In the genomic region with DNA sequence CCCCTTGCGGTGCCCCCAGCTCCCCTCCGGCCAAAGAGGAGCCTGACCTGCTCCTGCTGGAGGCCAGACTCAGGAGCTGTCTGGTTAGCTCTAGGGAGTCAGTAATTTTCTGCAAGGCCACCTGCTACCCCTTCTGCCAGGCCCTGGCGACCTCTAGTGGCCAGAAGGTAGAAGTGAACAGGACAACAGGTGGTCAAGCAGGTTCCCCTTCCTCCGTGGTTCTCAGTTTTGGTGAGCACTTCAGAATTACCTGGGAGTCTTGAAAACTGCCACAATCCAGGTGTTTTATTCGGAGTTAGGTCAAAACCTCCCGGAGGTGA, we compare ENCODE assay signal across 8 mouse cellular contexts. TPM values are rescaled to one million over a fixed set of nuclear protein-coding genes. Genes with fewer than 3 reads are reported as not detected.
A peak's percentile ranks its signal among the peaks of the same experiment; 100 is the strongest.
DNase-seq lines count a peak whose midpoint lies in the region; ATAC-seq lines count a peak whose summit lies in the region.

No protein-coding gene starts in this region.

- 4% methylated on average over 6 of the region's 6 CpGs for WGBS in hindbrain, embryonic 10.5 days
- 4% methylated on average over 6 of the region's 6 CpGs for WGBS in hindbrain, embryonic 13.5 days
- WGBS in intestine, embryonic 16.5 days: 2% methylated on average over 6 of the region's 6 CpGs
- 2% methylated on average over 6 of the region's 6 CpGs for WGBS in midbrain, embryonic 13.5 days
- 4% methylated on average over 6 of the region's 6 CpGs for WGBS in stomach, embryonic 14.5 days

- ATAC-seq in hindbrain, embryonic 13.5 days (ENCODE audit: low FRiP score): no peak
- ATAC-seq in intestine, embryonic 16.5 days: peak; percentile 48
- peak; percentile 73 for ATAC-seq in midbrain, embryonic 13.5 days
- peak; percentile 69; the same call in 1 of the 2 replicates for ATAC-seq in stomach, embryonic 14.5 days (ENCODE audit: insufficient number of reproducible peaks, insufficient read depth, low FRiP score, low read depth)

- H3K4me3 ChIP-seq in hindbrain, embryonic 10.5 days: no peak overlapping the region
- no peak overlapping the region for H3K4me3 ChIP-seq in hindbrain, embryonic 13.5 days
- H3K4me3 ChIP-seq in intestine, embryonic 16.5 days (ENCODE audit: low read length): no peak overlapping the region
- no peak overlapping the region for H3K4me3 ChIP-seq in midbrain, embryonic 13.5 days (replicated peaks)
- H3K4me3 ChIP-seq in stomach, embryonic 14.5 days (ENCODE audit: low read depth, low read length): no peak overlapping the region

- H3K36me3 ChIP-seq in hindbrain, embryonic 10.5 days: no peaks in the 10 kb centered on the region
- no peaks in the 10 kb centered on the region for H3K36me3 ChIP-seq in hindbrain, embryonic 13.5 days
- H3K36me3 ChIP-seq in intestine, embryonic 16.5 days (ENCODE audit: control insufficient read depth, insufficient read depth, low read length): no peaks in the 10 kb centered on the region
- H3K36me3 ChIP-seq in midbrain, embryonic 13.5 days: no peaks in the 10 kb centered on the region
- no peaks in the 10 kb centered on the region for H3K36me3 ChIP-seq in stomach, embryonic 14.5 days (ENCODE audit: control insufficient read depth, insufficient read depth, low read length)

- peak; percentile 87 for DNase-seq in hindbrain, embryonic 10.5 days (ENCODE audit: low spot score)
- DNase-seq in cerebellum, postnatal 25 days: peak; percentile 76 to 82
- peak; percentile 82 for DNase-seq in gastrocnemius, adult 18-20 months (ENCODE audit: low spot score)
- peak; percentile 73 to 75 for DNase-seq in left cerebral cortex, postnatal 25 days (ENCODE audit: low spot score in 2 of 2)

- H3K27me3 ChIP-seq in hindbrain, embryonic 10.5 days (ENCODE audit: insufficient read depth, poor library complexity, severe bottlenecking): peaks cover 20% of the 10 kb centered on the region; the same call in 1 of the 2 replicates
- no peaks in the 10 kb centered on the region for H3K27me3 ChIP-seq in hindbrain, embryonic 13.5 days
- no peaks in the 10 kb centered on the region for H3K27me3 ChIP-seq in intestine, embryonic 16.5 days (replicated peaks; ENCODE audit: control insufficient read depth, insufficient read depth, low read length)
- no peaks in the 10 kb centered on the region for H3K27me3 ChIP-seq in midbrain, embryonic 13.5 days
- H3K27me3 ChIP-seq in stomach, embryonic 14.5 days (ENCODE audit: control insufficient read depth, insufficient read depth, low read length): no peaks in the 10 kb centered on the region

- H3K9me3 ChIP-seq in hindbrain, embryonic 10.5 days: no peaks in the 10 kb centered on the region
- no peaks in the 10 kb centered on the region for H3K9me3 ChIP-seq in hindbrain, embryonic 13.5 days
- H3K9me3 ChIP-seq in intestine, embryonic 16.5 days (ENCODE audit: control insufficient read depth, low read length): no peaks in the 10 kb centered on the region
- no peaks in the 10 kb centered on the region for H3K9me3 ChIP-seq in midbrain, embryonic 13.5 days
- no peaks in the 10 kb centered on the region for H3K9me3 ChIP-seq in stomach, embryonic 14.5 days (ENCODE audit: control insufficient read depth, low read depth, low read length)

- H3K4me2 ChIP-seq in hindbrain, embryonic 13.5 days: no peak overlapping the region
- H3K4me2 ChIP-seq in intestine, embryonic 16.5 days (ENCODE audit: low read depth, low read length): no peak overlapping the region
- no peak overlapping the region for H3K4me2 ChIP-seq in midbrain, embryonic 13.5 days (replicated peaks)
- H3K4me2 ChIP-seq in stomach, embryonic 14.5 days (replicated peaks; ENCODE audit: low read depth, low read length): no peak overlapping the region

- no peak overlapping the region for H3K9ac ChIP-seq in hindbrain, embryonic 13.5 days
- H3K9ac ChIP-seq in intestine, embryonic 16.5 days (ENCODE audit: low read depth, low read length): no peak overlapping the region
- no peak overlapping the region for H3K9ac ChIP-seq in midbrain, embryonic 13.5 days (replicated peaks)
- H3K9ac ChIP-seq in stomach, embryonic 14.5 days (replicated peaks; ENCODE audit: low read depth, low read length): no peak overlapping the region

- intact Hi-C loops in left cerebral cortex, postnatal 25 days (cut with DNase I): loop anchor here (1.0 kb wide), 1 partner anchor 214 kb away; no protein-coding TSS in a partner anchor

- peaks cover 26% of the 10 kb centered on the region for H3K4me1 ChIP-seq in hindbrain, embryonic 10.5 days (replicated peaks)
- H3K4me1 ChIP-seq in hindbrain, embryonic 13.5 days (replicated peaks): peaks cover 15% of the 10 kb centered on the region
- no peaks in the 10 kb centered on the region for H3K4me1 ChIP-seq in intestine, embryonic 16.5 days (ENCODE audit: control insufficient read depth, insufficient read depth, low read length)
- peaks cover 10% of the 10 kb centered on the region for H3K4me1 ChIP-seq in midbrain, embryonic 13.5 days (replicated peaks)
- H3K4me1 ChIP-seq in stomach, embryonic 14.5 days (ENCODE audit: control insufficient read depth, insufficient read depth, low read length): no peaks in the 10 kb centered on the region

- peak overlapping the region; percentile 79; the same call in 1 of the 2 replicates for H3K27ac ChIP-seq in hindbrain, embryonic 10.5 days
- no peak overlapping the region for H3K27ac ChIP-seq in hindbrain, embryonic 13.5 days
- H3K27ac ChIP-seq in intestine, embryonic 16.5 days (ENCODE audit: low read length): no peak overlapping the region
- H3K27ac ChIP-seq in midbrain, embryonic 13.5 days: no peak overlapping the region
- no peak overlapping the region for H3K27ac ChIP-seq in stomach, embryonic 14.5 days (ENCODE audit: low read length)

RNA-seq across cellular contexts. Expression of gene Zbtb16, which starts 24.5 kb away (rescaled TPM):
- polyA plus RNA-seq in hindbrain, embryonic 10.5 days (2016; fragmentation: Nextera tagmentation; extraction: Ambion mirVana): 22.6 and 35.6 TPM in 2 replicates
- 6.3 TPM in 2 replicates for polyA plus RNA-seq in hindbrain, embryonic 13.5 days (2015; fragmentation: Nextera tagmentation; extraction: Ambion mirVana)
- total RNA-seq in gastrocnemius, adult 18-20 months (2021): 100 to 1,000 TPM; 108 to 116 TPM
- 1.9 and 2.4 TPM in 2 replicates for polyA plus RNA-seq in intestine, embryonic 16.5 days (2015; fragmentation: Nextera tagmentation; extraction: Ambion mirVana)
- 10 to 100 TPM; 71.7 to 73.7 TPM for total RNA-seq in left cerebral cortex, postnatal 25 days (2021)
- 6.8 and 7.2 TPM in 2 replicates for polyA plus RNA-seq in midbrain, embryonic 13.5 days (2015; fragmentation: Nextera tagmentation; extraction: Ambion mirVana)
- 4.4 and 6.6 TPM in 2 replicates for polyA plus RNA-seq in stomach, embryonic 14.5 days (2014; fragmentation: Nextera tagmentation; extraction: Ambion mirVana)

RNA-seq across cellular contexts. Expression of gene Htr3a, which starts 50.4 kb away (rescaled TPM):
- polyA plus RNA-seq in hindbrain, embryonic 10.5 days (2016; fragmentation: Nextera tagmentation; extraction: Ambion mirVana): 2.7 and 7.7 TPM in 2 replicates
- 2.6 and 2.9 TPM in 2 replicates for polyA plus RNA-seq in hindbrain, embryonic 13.5 days (2015; fragmentation: Nextera tagmentation; extraction: Ambion mirVana)
- not detected for total RNA-seq in gastrocnemius, adult 18-20 months (2021)
- polyA plus RNA-seq in intestine, embryonic 16.5 days (2015; fragmentation: Nextera tagmentation; extraction: Ambion mirVana): 4.4 and 5.1 TPM in 2 replicates
- total RNA-seq in left cerebral cortex, postnatal 25 days (2021): 10 to 100 TPM in 1 of 2 experiments, 1 to 10 TPM in 1; 7.4 to 10.1 TPM
- 0.46 and 1.2 TPM in 2 replicates for polyA plus RNA-seq in midbrain, embryonic 13.5 days (2015; fragmentation: Nextera tagmentation; extraction: Ambion mirVana)
- polyA plus RNA-seq in stomach, embryonic 14.5 days (2014; fragmentation: Nextera tagmentation; extraction: Ambion mirVana): 0.77 and 1.4 TPM in 2 replicates
